Comparison of ENCODE assay signal across 10 mouse cellular contexts in the genomic region with DNA sequence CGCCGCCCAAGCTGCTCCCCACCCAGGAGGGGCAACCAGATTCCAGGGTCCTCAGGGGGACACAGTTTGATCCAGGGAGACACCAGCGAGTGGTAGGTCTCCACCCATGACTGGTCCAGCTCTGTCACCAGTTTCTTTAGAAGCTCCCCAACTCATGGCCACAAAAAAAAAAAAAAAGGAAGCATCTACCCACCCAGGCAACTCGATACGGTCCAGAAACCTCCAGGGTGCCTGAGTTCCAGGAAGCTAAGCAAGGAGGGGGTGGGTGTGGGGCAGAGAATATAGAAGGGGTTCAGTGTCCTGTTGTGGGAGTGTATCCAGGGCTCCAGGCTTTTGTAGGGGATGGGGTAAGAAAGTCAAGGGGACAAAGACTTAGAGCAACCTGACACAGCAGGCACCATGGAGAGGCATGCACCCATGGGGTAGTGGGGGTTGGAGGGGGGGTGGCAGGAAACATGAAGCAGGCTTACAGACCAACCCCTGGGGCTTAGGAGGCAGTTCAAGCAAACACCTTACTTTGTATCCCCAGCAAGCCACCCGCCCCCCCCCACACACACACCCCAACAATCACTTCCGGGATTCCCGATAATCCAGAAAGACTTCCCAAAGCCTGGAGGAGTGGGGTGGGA. TPM values are rescaled to one million over a fixed set of nuclear protein-coding genes. Genes with fewer than 3 reads are reported as not detected.
DNase-seq lines count a peak whose midpoint lies in the region; ATAC-seq and TF ChIP-seq lines count a peak whose summit lies in the region.
"Had no signal": no experiment of that assay in that cellular context is flagged by ENCODE, and none has a peak within 500 bp of the region (broad histone marks: within the 10 kb centered on the region; RNA-seq: fewer than 3 reads in every experiment).

No protein-coding gene starts in this region.

- H3K36me3 ChIP-seq in kidney, embryonic 16.5 days (ENCODE audit: insufficient read depth, low read length): no peaks in the 10 kb centered on the region
- 0 out of 2 replicates have a peak, but pooled peaks cover 7% of the 10 kb centered on the region for H3K36me3 ChIP-seq in embryonic facial prominence, embryonic 10.5 days (replicated peaks)
- no peaks in the 10 kb centered on the region for H3K36me3 ChIP-seq in hindbrain, embryonic 13.5 days
- H3K36me3 ChIP-seq in midbrain, embryonic 16.5 days (ENCODE audit: control insufficient read depth, insufficient read depth, low read length): no peaks in the 10 kb centered on the region
- H3K36me3 ChIP-seq in thymus, adult 2 months (ENCODE audit: control insufficient read depth, insufficient read depth, low read length): no peaks in the 10 kb centered on the region

- no peak for DNase-seq in kidney, adult 11 months
- DNase-seq in embryonic facial prominence, embryonic 10.5 days (ENCODE audit: low spot score): no peak
- no peak for DNase-seq in embryo, embryonic 11 days
- DNase-seq in thymus, adult 2 months: no peak
- DNase-seq: cerebellum, adult 8-10 months; kidney, postnatal 14 days had no signal

- TF ChIP-seq POLR2A in thymus, adult 2 months (IDR thresholded peaks at IDR 0.05; ENCODE audit: control insufficient read depth, extremely low read depth, insufficient read depth, low read length, poor library complexity): no peak

- TF ChIP-seq CTCF in thymus, adult 2 months (IDR thresholded peaks at IDR 0.05; ENCODE audit: borderline replicate concordance, control insufficient read depth, extremely low read depth, insufficient read depth, low read length, poor library complexity): no peak

- no peaks in the 10 kb centered on the region for H3K9me3 ChIP-seq in kidney, embryonic 16.5 days (ENCODE audit: low read length)
- no peaks in the 10 kb centered on the region for H3K9me3 ChIP-seq in embryonic facial prominence, embryonic 10.5 days
- no peaks in the 10 kb centered on the region for H3K9me3 ChIP-seq in hindbrain, embryonic 13.5 days
- H3K9me3 ChIP-seq in midbrain, embryonic 16.5 days (replicated peaks; ENCODE audit: control insufficient read depth, low read length, poor library complexity, severe bottlenecking): no peaks in the 10 kb centered on the region

- peak overlapping the region; percentile 62 for H3K4me2 ChIP-seq in kidney, embryonic 16.5 days (replicated peaks; ENCODE audit: low read depth, low read length)
- H3K4me2 ChIP-seq in hindbrain, embryonic 13.5 days: peak overlapping the region; percentile 50
- peak overlapping the region; percentile 26 for H3K4me2 ChIP-seq in midbrain, embryonic 16.5 days (ENCODE audit: low read length)

- peaks cover 53% of the 10 kb centered on the region for H3K4me1 ChIP-seq in kidney, embryonic 16.5 days (ENCODE audit: insufficient read depth, low read length)
- peaks cover 78% of the 10 kb centered on the region for H3K4me1 ChIP-seq in embryonic facial prominence, embryonic 10.5 days
- peaks cover 73% of the 10 kb centered on the region for H3K4me1 ChIP-seq in hindbrain, embryonic 13.5 days (replicated peaks)
- peaks cover 47% of the 10 kb centered on the region for H3K4me1 ChIP-seq in midbrain, embryonic 16.5 days (ENCODE audit: control insufficient read depth, insufficient read depth, low read length)
- H3K4me1 ChIP-seq in thymus, adult 2 months (replicated peaks; ENCODE audit: control insufficient read depth, insufficient read depth, low read length): no peaks in the 10 kb centered on the region

- peak overlapping the region; percentile 60 for H3K9ac ChIP-seq in kidney, embryonic 16.5 days (replicated peaks; ENCODE audit: low read length)
- peak overlapping the region; percentile 36 for H3K9ac ChIP-seq in hindbrain, embryonic 13.5 days
- H3K9ac ChIP-seq in midbrain, embryonic 16.5 days (ENCODE audit: low read depth, low read length): peak overlapping the region; percentile 47; the same call in 1 of the 2 replicates

- ATAC-seq in kidney, embryonic 16.5 days (ENCODE audit: low FRiP score, low TSS enrichment): no peak
- no peak for ATAC-seq in hindbrain, embryonic 13.5 days (ENCODE audit: low FRiP score)
- no peak for ATAC-seq in midbrain, embryonic 16.5 days
- no peak for ATAC-seq in granulocyte monocyte progenitor cell, adult 5-6 weeks (replicated peaks; ENCODE audit: poor library complexity, severe bottlenecking)

- WGBS in kidney, embryonic 16.5 days: 8% methylated on average over 8 of the region's 8 CpGs
- 11% methylated on average over 8 of the region's 8 CpGs for WGBS in embryonic facial prominence, embryonic 10.5 days
- 15% methylated on average over 8 of the region's 8 CpGs for WGBS in hindbrain, embryonic 13.5 days
- 15% methylated on average over 8 of the region's 8 CpGs for WGBS in midbrain, embryonic 16.5 days
- WGBS in thymus, adult 2 months: 22% methylated on average over 8 of the region's 8 CpGs

- H3K4me3 ChIP-seq in kidney, embryonic 16.5 days (ENCODE audit: low read length): peak overlapping the region; percentile 40
- peak overlapping the region; percentile 55 for H3K4me3 ChIP-seq in embryonic facial prominence, embryonic 10.5 days
- no peak overlapping the region for H3K4me3 ChIP-seq in hindbrain, embryonic 13.5 days
- no peak overlapping the region for H3K4me3 ChIP-seq in midbrain, embryonic 16.5 days (ENCODE audit: low read depth, low read length)
- no peak overlapping the region for H3K4me3 ChIP-seq in thymus, adult 2 months (ENCODE audit: control insufficient read depth, insufficient read depth, low read length)

- H3K27ac ChIP-seq in kidney, embryonic 16.5 days (ENCODE audit: low read length): peak overlapping the region; percentile 94
- H3K27ac ChIP-seq in embryonic facial prominence, embryonic 10.5 days (replicated peaks): peak overlapping the region; percentile 89
- H3K27ac ChIP-seq in hindbrain, embryonic 13.5 days: peak overlapping the region; percentile 74
- H3K27ac ChIP-seq in midbrain, embryonic 16.5 days (ENCODE audit: low read length): peak overlapping the region; percentile 57
- H3K27ac ChIP-seq in thymus, adult 2 months (ENCODE audit: control insufficient read depth, insufficient read depth, low read length): no peak overlapping the region

- H3K27me3 ChIP-seq in kidney, embryonic 16.5 days (ENCODE audit: insufficient read depth, low read length): no peaks in the 10 kb centered on the region
- H3K27me3 ChIP-seq in embryonic facial prominence, embryonic 10.5 days (replicated peaks; ENCODE audit: low read depth, poor library complexity, severe bottlenecking): no peaks in the 10 kb centered on the region
- H3K27me3 ChIP-seq in hindbrain, embryonic 13.5 days: no peaks in the 10 kb centered on the region
- H3K27me3 ChIP-seq in midbrain, embryonic 16.5 days (ENCODE audit: control insufficient read depth, insufficient read depth, low read depth, low read length): no peaks in the 10 kb centered on the region
- no peaks in the 10 kb centered on the region for H3K27me3 ChIP-seq in thymus, adult 2 months (ENCODE audit: control insufficient read depth, insufficient read depth, low read length)

RNA-seq across cellular contexts. Expression of a gene that starts 20.0 kb away (rescaled TPM):
- polyA plus RNA-seq in kidney, embryonic 16.5 days (2015; fragmentation: Nextera tagmentation; extraction: Ambion mirVana): 9.1 and 11.4 TPM in 2 replicates
- polyA plus RNA-seq in embryonic facial prominence, embryonic 10.5 days (2016; fragmentation: Nextera tagmentation; extraction: Ambion mirVana): 22.0 and 23.4 TPM in 2 replicates
- polyA plus RNA-seq in hindbrain, embryonic 13.5 days (2015; fragmentation: Nextera tagmentation; extraction: Ambion mirVana): 39.6 and 39.9 TPM in 2 replicates
- polyA plus RNA-seq in midbrain, embryonic 16.5 days (2015; fragmentation: Nextera tagmentation; extraction: Ambion mirVana): 28.1 and 37.5 TPM in 2 replicates
- total RNA-seq in granulocyte monocyte progenitor cell, adult 5-6 weeks (2014; fragmentation: Nextera tagmentation): not detected in 2 replicates
- not detected in 2 replicates for total RNA-seq in granulocyte monocyte progenitor cell, adult 5-6 weeks (2017)
- polyA plus RNA-seq in thymus, adult 2 months (2012; rRNA removed): 2.5 and 2.7 TPM in 2 replicates

Comparison
In these comparisons a context has a peak if more than half of its experiments do, and no peak if none do; other contexts are left out.
1. H3K4me3 ChIP-seq: peak in kidney, embryonic 16.5 days (single experiment) and embryonic facial prominence, embryonic 10.5 days (single experiment); none in hindbrain, embryonic 13.5 days (single experiment), midbrain, embryonic 16.5 days (single experiment) and thymus, adult 2 months (single experiment).
2. Peak in every context shown above with its lines, with median percentiles within 50 percentile points of each other: H3K4me2 ChIP-seq and H3K9ac ChIP-seq.